Mouse (Mus musculus) E14TG2a.4 (cell line): ENCODE data around the gene Pnrc2.

ENCODE experiments used
- H3K27me3 ChIP-seq: 2 replicates; pipeline ENCODE4 v1.6.1; 2014; ENCODE audit warnings: low read length, control low read depth; ENCODE audit not compliant: insufficient read depth
- H3K36me3 ChIP-seq: 2 replicates; pipeline ENCODE4 v1.6.1; 2014; ENCODE audit warnings: low read length, control low read depth; ENCODE audit not compliant: insufficient read depth
- H3K4me1 ChIP-seq: replicated peaks from 2 replicates; pipeline ENCODE4 v1.6.1; 2014; ENCODE audit warnings: low read depth, low read length, control low read depth
- H3K4me3 ChIP-seq: replicated peaks from 2 replicates; pipeline ENCODE4 v1.5.1; 2014; ENCODE audit warnings: mild to moderate bottlenecking, low read length
- H3K9me3 ChIP-seq: 2 replicates; pipeline ENCODE4 v1.6.1; 2014; ENCODE audit warnings: low read length, control low read depth
- CTCF ChIP-seq: conservative IDR thresholded peaks from 2 replicates; pipeline ENCODE4 v1.5.1; 2014; ENCODE audit warnings: low read length
- NANOG ChIP-seq: IDR thresholded peaks from 2 replicates; pipeline ENCODE4 v1.6.1; 2014; ENCODE audit warnings: borderline replicate concordance, low read length, mixed read lengths
- POU5F1 ChIP-seq: IDR thresholded peaks from 2 replicates; pipeline ENCODE4 v1.6.1; 2014; ENCODE audit warnings: low read length, borderline replicate concordance

Pnrc2 gene

DNA sequence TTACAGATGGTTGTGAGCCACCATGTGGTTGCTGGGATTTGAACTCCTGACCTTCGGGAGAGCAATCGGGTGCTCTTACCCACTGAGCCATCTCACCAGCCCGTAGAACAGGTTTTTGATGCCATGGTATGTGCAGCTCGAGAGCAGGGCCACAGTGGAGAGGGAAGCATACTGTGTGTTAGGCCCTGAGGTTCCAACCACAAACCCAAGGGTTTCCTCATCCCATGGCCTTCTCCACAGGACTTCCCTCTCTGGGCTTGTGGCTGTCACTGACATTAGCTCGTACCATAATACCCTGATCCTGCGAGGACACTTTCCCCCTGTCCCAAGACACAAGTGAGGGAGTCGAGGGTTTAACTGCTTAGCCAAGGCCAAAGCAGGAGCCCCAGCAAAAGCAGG is 25.4 kb upstream of the Pnrc2 start:
- Histone ChIP-seq H3K36me3 (no peaks in the 10 kb centered on the region), H3K27me3 (peaks cover 3% of the 10 kb centered on the region; the same call in 1 of the 2 replicates), H3K4me3 (no peak overlapping the region), H3K4me1 (peaks cover 29% of the 10 kb centered on the region), H3K9me3 (no peaks in the 10 kb centered on the region)
- no peak for TF ChIP-seq POU5F1
- no peak for TF ChIP-seq CTCF
- no peak for TF ChIP-seq NANOG

DNA sequence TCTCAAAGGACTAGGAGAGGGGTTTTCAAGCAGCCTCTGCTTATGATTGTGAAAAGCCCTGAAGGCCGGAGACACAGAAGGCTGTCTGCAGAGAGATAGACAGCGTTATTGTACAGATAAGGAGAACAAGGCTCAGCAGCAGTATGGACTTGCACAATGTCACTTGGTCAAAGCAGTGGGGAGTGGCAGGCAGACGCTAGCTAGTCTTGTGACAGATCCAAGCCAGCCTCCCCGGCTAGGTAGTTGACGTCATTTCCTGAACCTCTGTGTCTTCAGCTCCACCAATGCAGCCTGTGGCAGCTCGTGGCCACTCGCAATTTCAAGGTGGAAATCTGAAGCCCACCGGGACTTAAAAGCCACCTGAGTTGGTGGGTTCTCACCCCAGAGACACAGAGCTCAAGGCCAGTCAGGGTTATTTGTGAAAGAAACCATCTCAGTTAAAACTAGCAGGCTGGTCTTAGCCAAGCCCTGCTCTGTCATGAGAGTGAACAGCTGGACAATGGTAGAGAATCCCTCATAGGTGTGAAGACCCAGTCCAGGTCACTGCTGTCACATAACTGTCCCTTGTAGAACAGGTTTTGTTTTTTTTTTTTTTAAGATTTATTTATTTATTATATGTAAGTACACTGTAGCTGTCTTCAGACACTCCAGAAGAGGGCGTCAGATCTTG is 24.9 kb upstream of the Pnrc2 start:
- H3K27me3 ChIP-seq, result peaks cover 3% of the 10 kb centered on the region; the same call in 1 of the 2 replicates
- 0 out of 2 replicates have a peak overlapping the region, but pooled peaks have one; percentile 2 for H3K4me3 ChIP-seq
- TF ChIP-seq NANOG (no peak), CTCF (no peak), POU5F1 (no peak)

DNA sequence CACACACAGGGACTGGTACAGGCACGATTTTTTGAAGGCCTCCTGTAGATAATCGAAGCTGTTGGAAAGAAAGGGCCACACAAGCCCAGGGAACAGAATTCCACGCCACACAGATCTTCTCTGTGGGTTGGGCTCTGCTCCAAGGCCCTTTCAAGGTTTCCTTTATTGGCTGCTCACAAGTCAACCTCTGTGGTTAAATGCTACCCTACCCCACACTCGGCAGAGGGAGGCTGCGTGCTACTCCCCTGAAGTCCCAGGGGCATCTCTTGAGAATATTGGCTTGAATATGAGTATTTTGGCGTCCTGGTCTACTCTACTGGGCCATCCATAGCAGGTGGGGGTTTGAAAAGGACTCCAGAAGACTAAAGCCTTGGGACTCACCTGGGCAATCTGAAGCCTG is 22.5 kb upstream of the Pnrc2 start:
- Histone ChIP-seq H3K27me3 (peaks cover 3% of the 10 kb centered on the region; the same call in 1 of the 2 replicates), H3K4me3 (no peak overlapping the region), H3K9me3 (no peaks in the 10 kb centered on the region), H3K4me1 (peaks cover 29% of the 10 kb centered on the region), H3K36me3 (no peaks in the 10 kb centered on the region)
- TF ChIP-seq NANOG, result no peak
- no peak for TF ChIP-seq POU5F1
- no peak for TF ChIP-seq CTCF

More for the DNA sequence above, 24.9 kb upstream of the Pnrc2 start:
- Histone ChIP-seq H3K4me1 (peaks cover 29% of the 10 kb centered on the region), H3K36me3 (no peaks in the 10 kb centered on the region), H3K9me3 (no peaks in the 10 kb centered on the region)

DNA sequence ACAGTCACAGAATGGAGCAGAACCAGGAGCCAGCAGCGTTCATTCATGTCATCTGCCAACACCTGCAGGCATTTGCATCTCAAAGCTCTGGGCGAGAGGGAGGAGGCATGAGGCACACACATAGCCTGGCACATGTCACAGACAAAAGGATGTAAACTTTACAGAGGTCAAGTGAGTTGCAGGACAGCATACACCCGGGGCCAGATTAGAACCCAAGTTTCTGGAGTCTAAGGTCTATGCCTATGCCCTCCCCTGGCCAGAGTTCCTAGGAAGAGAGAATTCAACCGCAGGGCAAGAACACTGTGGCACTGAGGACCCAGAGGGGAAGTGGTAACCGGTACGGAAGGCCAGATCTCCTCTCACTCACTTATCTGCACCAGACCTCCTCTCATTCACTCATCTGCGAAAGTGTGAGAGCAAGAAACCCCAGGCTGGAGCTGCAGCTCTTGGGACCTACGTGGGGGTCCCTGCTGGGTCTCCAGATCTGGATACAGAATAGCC is 21.5 kb upstream of the Pnrc2 start, which contains the start of gene Cnr2:
Gene Cnr2, plus strand, starts transcription at position 324 of the 501 bp plus-strand sequence.
- H3K4me1 ChIP-seq, result peaks cover 27% of the 10 kb centered on the region
- no peaks in the 10 kb centered on the region for H3K36me3 ChIP-seq
- H3K4me3 ChIP-seq, result no peak within 1 kb of the TSS
- H3K9me3 ChIP-seq, result no peaks in the 10 kb centered on the region
- peaks cover 2% of the 10 kb centered on the region; the same call in 1 of the 2 replicates for H3K27me3 ChIP-seq
- TF ChIP-seq CTCF, result no peak
- no peak for TF ChIP-seq POU5F1
- TF ChIP-seq NANOG, result no peak

DNA sequence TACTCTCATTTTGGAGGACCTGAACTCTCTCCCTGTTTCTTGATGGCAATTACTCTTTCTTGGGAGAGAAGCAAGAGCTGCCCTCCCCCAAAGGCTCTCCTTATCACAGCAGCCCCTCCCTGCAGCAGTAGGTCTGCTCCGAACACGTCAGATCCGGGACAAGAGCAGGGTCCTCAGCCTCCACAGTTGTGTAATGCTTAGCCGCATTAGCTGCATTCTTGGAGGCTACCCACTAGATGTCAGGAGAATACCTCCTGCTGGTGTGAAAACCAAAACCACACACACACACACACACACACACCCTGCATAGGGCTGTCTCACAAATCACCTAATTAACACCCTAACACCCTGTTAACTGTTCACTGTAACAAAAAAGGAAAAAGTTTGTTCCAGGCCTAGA is 19.2 kb upstream of the Pnrc2 start:
- Histone ChIP-seq H3K4me1 (peaks cover 31% of the 10 kb centered on the region), H3K27me3 (no peaks in the 10 kb centered on the region), H3K9me3 (no peaks in the 10 kb centered on the region), H3K36me3 (no peaks in the 10 kb centered on the region), H3K4me3 (no peak overlapping the region)
- no peak for TF ChIP-seq NANOG
- no peak for TF ChIP-seq CTCF
- TF ChIP-seq POU5F1, result no peak

DNA sequence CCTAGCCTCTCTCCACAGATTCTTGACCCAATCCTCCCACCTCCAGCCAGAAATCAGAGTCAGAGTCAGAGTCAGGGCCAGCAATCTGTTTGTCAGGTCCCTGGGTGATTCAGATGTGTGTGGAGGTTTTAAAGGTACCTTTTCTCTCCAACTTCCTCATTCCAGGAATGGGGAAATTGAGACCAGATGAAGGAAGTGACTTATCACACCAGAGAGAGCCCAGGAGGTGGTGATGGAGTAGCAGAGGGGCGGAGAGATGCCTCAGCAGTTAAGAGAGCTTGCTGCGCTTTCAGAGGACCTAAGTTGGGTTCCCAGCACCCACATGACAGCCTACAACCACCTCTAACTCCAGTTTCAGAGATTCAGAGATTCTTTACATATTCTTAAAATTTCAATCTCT is 17.9 kb upstream of the Pnrc2 start:
- Histone ChIP-seq H3K36me3 (no peaks in the 10 kb centered on the region), H3K27me3 (no peaks in the 10 kb centered on the region), H3K4me3 (no peak overlapping the region), H3K9me3 (no peaks in the 10 kb centered on the region), H3K4me1 (peaks cover 28% of the 10 kb centered on the region)
- TF ChIP-seq CTCF (no peak), NANOG (no peak), POU5F1 (no peak)

DNA sequence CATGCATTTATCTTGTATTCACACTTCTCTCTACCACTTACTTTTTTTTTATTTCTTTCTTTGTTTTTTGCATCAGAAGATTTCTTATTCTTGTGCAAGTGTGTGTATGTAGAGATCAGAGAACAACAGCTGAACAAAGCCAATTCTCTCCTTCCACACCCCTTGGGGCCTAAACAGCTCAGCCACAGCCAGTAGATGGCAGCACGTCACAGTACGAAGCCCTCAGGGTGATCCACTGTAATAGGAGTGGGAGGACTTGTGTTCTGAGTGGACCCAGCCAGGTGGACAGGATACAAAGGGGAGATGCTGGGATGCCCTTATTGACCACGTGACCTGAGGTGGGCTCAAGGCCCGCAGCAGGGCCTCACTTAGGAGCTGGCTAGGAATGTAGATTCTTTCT is 16.2 kb upstream of the Pnrc2 start:
- no peaks in the 10 kb centered on the region for H3K36me3 ChIP-seq
- no peaks in the 10 kb centered on the region for H3K9me3 ChIP-seq
- no peaks in the 10 kb centered on the region for H3K27me3 ChIP-seq
- peaks cover 39% of the 10 kb centered on the region for H3K4me1 ChIP-seq
- no peak for TF ChIP-seq NANOG
- TF ChIP-seq CTCF, result peak; percentile 69
- no peak overlapping the region for H3K4me3 ChIP-seq

DNA sequence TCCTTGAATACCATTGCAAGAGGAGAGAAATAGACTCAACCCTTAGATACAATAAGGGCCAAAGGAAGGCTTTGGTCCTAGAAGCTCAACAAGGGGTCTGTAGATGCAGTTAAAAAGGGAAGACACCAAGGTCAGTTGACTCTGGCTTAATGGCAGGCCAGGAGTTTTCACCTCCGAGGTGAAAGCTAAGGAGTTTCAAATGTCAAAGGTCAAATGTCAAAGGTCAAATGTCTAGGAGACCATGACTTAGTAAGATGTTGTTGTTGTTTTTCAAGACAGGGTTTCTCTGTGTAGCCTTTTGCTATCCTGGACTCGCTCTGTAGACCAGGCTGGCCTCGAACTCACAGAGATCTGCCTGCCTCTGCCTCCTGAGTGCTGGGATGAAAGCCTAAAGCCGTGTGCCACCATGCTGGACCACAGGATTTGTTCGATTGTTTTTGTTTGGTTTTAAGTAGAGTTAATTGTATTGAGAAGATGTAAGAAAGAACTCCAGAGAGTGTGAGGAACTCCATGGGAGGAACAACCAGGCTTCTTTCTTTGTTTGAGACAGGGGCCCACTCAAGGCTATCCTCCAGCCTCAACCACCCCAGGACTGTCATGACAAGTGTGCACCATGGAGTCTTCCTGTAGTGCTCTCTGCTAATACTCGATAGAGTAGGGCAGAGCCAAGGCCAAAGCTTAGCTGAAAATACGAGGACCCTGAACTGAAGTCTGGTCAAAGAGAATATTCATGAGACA is 15.7 kb upstream of the Pnrc2 start:
- TF ChIP-seq POU5F1, result no peak
- TF ChIP-seq CTCF, result no peak
- no peak for TF ChIP-seq NANOG
- no peaks in the 10 kb centered on the region for H3K36me3 ChIP-seq
- H3K4me3 ChIP-seq, result peak overlapping the region; percentile 58
- no peaks in the 10 kb centered on the region for H3K27me3 ChIP-seq
- H3K9me3 ChIP-seq, result no peaks in the 10 kb centered on the region
- H3K4me1 ChIP-seq, result peaks cover 43% of the 10 kb centered on the region
